In genomic region chr1:161444858-161445257, GRCm38 (mm10) we compare ENCODE assay signal across 12 mouse cellular contexts. TPM values are rescaled to one million over a fixed set of nuclear protein-coding genes. Genes with fewer than 3 reads are reported as not detected.
DNase-seq lines count a peak whose midpoint lies in the region; ATAC-seq and TF ChIP-seq lines count a peak whose summit lies in the region.
"Had no signal": no experiment of that assay in that cellular context is flagged by ENCODE, and none has a peak within 500 bp of the region (broad histone marks: within the 10 kb centered on the region; RNA-seq: fewer than 3 reads in every experiment).

No protein-coding gene starts in this region.

- H3K9me3 ChIP-seq in intestine, embryonic 16.5 days (ENCODE audit: control insufficient read depth, low read length) = no peaks in the 10 kb centered on the region
- no peaks in the 10 kb centered on the region for H3K9me3 ChIP-seq in limb, embryonic 14.5 days (ENCODE audit: control insufficient read depth, low read length)
- no peaks in the 10 kb centered on the region for H3K9me3 ChIP-seq in stomach, postnatal 0 days (ENCODE audit: control insufficient read depth, low read length)
- no peaks in the 10 kb centered on the region for H3K9me3 ChIP-seq in forebrain, embryonic 12.5 days

- H3K4me2 ChIP-seq in intestine, embryonic 16.5 days (ENCODE audit: low read depth, low read length) = no peak overlapping the region
- H3K4me2 ChIP-seq in limb, embryonic 14.5 days (replicated peaks; ENCODE audit: low read depth, low read length, severe bottlenecking) = no peak overlapping the region
- no peak overlapping the region for H3K4me2 ChIP-seq in stomach, postnatal 0 days (replicated peaks; ENCODE audit: low read depth)
- H3K4me2 ChIP-seq in forebrain, embryonic 12.5 days = no peak overlapping the region

- H3K4me1 ChIP-seq in intestine, embryonic 16.5 days (ENCODE audit: control insufficient read depth, insufficient read depth, low read length) = no peaks in the 10 kb centered on the region
- H3K4me1 ChIP-seq in limb, embryonic 14.5 days (ENCODE audit: control insufficient read depth, insufficient read depth, low read length) = peaks cover 6% of the 10 kb centered on the region; the same call in 1 of the 2 replicates
- peaks cover 3% of the 10 kb centered on the region; the same call in 1 of the 2 replicates for H3K4me1 ChIP-seq in stomach, postnatal 0 days (replicated peaks; ENCODE audit: control insufficient read depth, insufficient read depth)
- H3K4me1 ChIP-seq in forebrain, embryonic 12.5 days = peaks cover 4% of the 10 kb centered on the region; the same call in 1 of the 2 replicates

- no peak overlapping the region for H3K4me3 ChIP-seq in layer of hippocampus, adult 2 months
- H3K4me3 ChIP-seq in intestine, embryonic 16.5 days (ENCODE audit: low read length) = no peak overlapping the region
- no peak overlapping the region for H3K4me3 ChIP-seq in limb, embryonic 14.5 days (replicated peaks; ENCODE audit: low read length)
- H3K4me3 ChIP-seq in stomach, postnatal 0 days (ENCODE audit: low read depth, low read length) = no peak overlapping the region
- H3K4me3 ChIP-seq in forebrain, embryonic 12.5 days (replicated peaks) = no peak overlapping the region
- H3K4me3 ChIP-seq: myocyte had no signal

- WGBS in intestine, embryonic 16.5 days = 65% methylated on average over 7 of the region's 7 CpGs
- 60% methylated on average over 7 of the region's 7 CpGs for WGBS in limb, embryonic 14.5 days
- 57% methylated on average over 7 of the region's 7 CpGs for WGBS in stomach, postnatal 0 days
- 77% methylated on average over 7 of the region's 7 CpGs for WGBS in forebrain, embryonic 12.5 days

- DNase-seq in layer of hippocampus, adult 2 months (ENCODE audit: low spot score in 2 of 2) = no peak
- DNase-seq in layer of hippocampus, postnatal 36 days = no peak
- peak; percentile 57 for DNase-seq in limb, embryonic 14.5 days (ENCODE audit: low spot score)
- DNase-seq in stomach, postnatal 0 days (ENCODE audit: low spot score) = peak; percentile 45
- no peak for DNase-seq in MN1 (ENCODE audit: low spot score)
- DNase-seq: heart, postnatal 14 days had no signal

- TF ChIP-seq CTCF in layer of hippocampus, adult 2 months (conservative IDR thresholded peaks at IDR 0.05) = peak; percentile 40
- TF ChIP-seq CTCF in stomach, postnatal 0 days (IDR thresholded peaks at IDR 0.05; ENCODE audit: low read depth) = peak; percentile 56

- no peaks in the 10 kb centered on the region for H3K27me3 ChIP-seq in intestine, embryonic 16.5 days (replicated peaks; ENCODE audit: control insufficient read depth, insufficient read depth, low read length)
- H3K27me3 ChIP-seq in limb, embryonic 14.5 days (ENCODE audit: control insufficient read depth, insufficient read depth, low read length) = no peaks in the 10 kb centered on the region
- no peaks in the 10 kb centered on the region for H3K27me3 ChIP-seq in stomach, postnatal 0 days (ENCODE audit: control insufficient read depth, insufficient read depth, low read length)
- H3K27me3 ChIP-seq in forebrain, embryonic 12.5 days = no peaks in the 10 kb centered on the region

- TF ChIP-seq EP300 in stomach, postnatal 0 days (optimal IDR thresholded peaks at IDR 0.05) = peak; percentile 83

- H3K9ac ChIP-seq in intestine, embryonic 16.5 days (ENCODE audit: low read depth, low read length) = no peak overlapping the region
- no peak overlapping the region for H3K9ac ChIP-seq in limb, embryonic 14.5 days (ENCODE audit: low read depth, low read length, severe bottlenecking)
- H3K9ac ChIP-seq in stomach, postnatal 0 days (ENCODE audit: low read length) = no peak overlapping the region
- H3K9ac ChIP-seq in forebrain, embryonic 12.5 days = no peak overlapping the region

- TF ChIP-seq POLR2A in limb, embryonic 14.5 days (IDR thresholded peaks at IDR 0.05; ENCODE audit: borderline replicate concordance, extremely low read depth, insufficient read depth, insufficient read length) = no peak

- no peaks in the 10 kb centered on the region for H3K36me3 ChIP-seq in intestine, embryonic 16.5 days (ENCODE audit: control insufficient read depth, insufficient read depth, low read length)
- H3K36me3 ChIP-seq in limb, embryonic 14.5 days (ENCODE audit: control insufficient read depth, insufficient read depth, low read length) = no peaks in the 10 kb centered on the region
- H3K36me3 ChIP-seq in stomach, postnatal 0 days (ENCODE audit: control insufficient read depth, insufficient read depth, low read length) = no peaks in the 10 kb centered on the region
- no peaks in the 10 kb centered on the region for H3K36me3 ChIP-seq in forebrain, embryonic 12.5 days (replicated peaks)

- H3K27ac ChIP-seq in layer of hippocampus, adult 2 months = no peak overlapping the region
- H3K27ac ChIP-seq in intestine, embryonic 16.5 days (ENCODE audit: low read length) = no peak overlapping the region
- no peak overlapping the region for H3K27ac ChIP-seq in limb, embryonic 14.5 days (replicated peaks; ENCODE audit: low read depth, low read length)
- peak overlapping the region; percentile 53 for H3K27ac ChIP-seq in stomach, postnatal 0 days (replicated peaks)
- no peak overlapping the region for H3K27ac ChIP-seq in forebrain, embryonic 12.5 days

- ATAC-seq in intestine, embryonic 16.5 days = peak; percentile 59; the same call in 1 of the 2 replicates
- 0 out of 2 replicates have a peak, but pooled peaks have one; percentile 26 for ATAC-seq in limb, embryonic 14.5 days (ENCODE audit: low FRiP score, low read depth)
- ATAC-seq in stomach, postnatal 0 days (ENCODE audit: low FRiP score, low TSS enrichment) = peak; percentile 85
- ATAC-seq in forebrain, embryonic 12.5 days (ENCODE audit: low FRiP score) = no peak
- no peak for ATAC-seq in monocyte, adult 5-6 weeks (replicated peaks; ENCODE audit: insufficient number of reproducible peaks, low FRiP score, low TSS enrichment, poor library complexity, severe bottlenecking)

RNA-seq across cellular contexts. Expression of gene Tnfsf18, which starts 49.6 kb away (rescaled TPM):
- total RNA-seq in layer of hippocampus, adult 2 months (2021) = not detected
- total RNA-seq in layer of hippocampus, postnatal 36 days (2021) = not detected
- not detected in 2 replicates for polyA plus RNA-seq in intestine, embryonic 16.5 days (2015; fragmentation: Nextera tagmentation; extraction: Ambion mirVana)
- 0.18 and 0.31 TPM in 2 replicates for polyA plus RNA-seq in limb, embryonic 14.5 days (2012; rRNA removed)
- 0.14 and 0.28 TPM in 2 replicates for polyA plus RNA-seq in limb, embryonic 14.5 days (2014; fragmentation: Nextera tagmentation; extraction: Ambion mirVana)
- not detected in 2 replicates for polyA plus RNA-seq in stomach, postnatal 0 days (2015; fragmentation: Nextera tagmentation; extraction: Ambion mirVana)
- not detected in 2 replicates for polyA plus RNA-seq in forebrain, embryonic 12.5 days (2016; fragmentation: Nextera tagmentation; extraction: Ambion mirVana)
- not detected in 3 replicates for total RNA-seq in monocyte, adult 5-6 weeks (2017)
- total RNA-seq: layer of hippocampus, postnatal 25 days had no signal
- polyA plus RNA-seq: small intestine, adult 2 months had no signal

RNA-seq across cellular contexts. Expression of gene Tnfsf4, which starts 49.6 kb away (rescaled TPM):
- not detected for total RNA-seq in layer of hippocampus, adult 2 months (2021)
- total RNA-seq in layer of hippocampus, postnatal 36 days (2021) = not detected
- polyA plus RNA-seq in intestine, embryonic 16.5 days (2015; fragmentation: Nextera tagmentation; extraction: Ambion mirVana) = not detected in 2 replicates
- 0.06 and 0.10 TPM in 2 replicates for polyA plus RNA-seq in limb, embryonic 14.5 days (2012; rRNA removed)
- polyA plus RNA-seq in limb, embryonic 14.5 days (2014; fragmentation: Nextera tagmentation; extraction: Ambion mirVana) = 0.11 TPM in 1 of 2 replicates, not detected in the other
- polyA plus RNA-seq in stomach, postnatal 0 days (2015; fragmentation: Nextera tagmentation; extraction: Ambion mirVana) = 0.05 and 0.24 TPM in 2 replicates
- not detected in 2 replicates for polyA plus RNA-seq in forebrain, embryonic 12.5 days (2016; fragmentation: Nextera tagmentation; extraction: Ambion mirVana)
- total RNA-seq in monocyte, adult 5-6 weeks (2017) = 0.58 to 2.3 TPM (median 1.3 TPM) in 3 replicates
- total RNA-seq: heart, postnatal 14 days; layer of hippocampus, postnatal 25 days had no signal
- polyA plus RNA-seq: myocyte; small intestine, adult 2 months had no signal

Comparison
In these comparisons a context has a peak if more than half of its experiments do, and no peak if none do; other contexts are left out.
1. DNase-seq: peak in limb, embryonic 14.5 days (single experiment) and stomach, postnatal 0 days (single experiment); none in layer of hippocampus, adult 2 months (0 of 2), layer of hippocampus, postnatal 36 days (0 of 2) and MN1 (single experiment).
2. ATAC-seq: peak in intestine, embryonic 16.5 days (single experiment), limb, embryonic 14.5 days (single experiment) and stomach, postnatal 0 days (single experiment); none in forebrain, embryonic 12.5 days (single experiment) and monocyte, adult 5-6 weeks (single experiment).